Mouse (Mus musculus) olfactory bulb, adult 2 months (tissue): Measurements from ENCODE around the gene Asb16.

ENCODE experiments used
- CTCF ChIP-seq: fragments of 200-500 bp; IDR thresholded peaks from 2 replicates; pipeline ENCODE4 v1.5.1; 2012; ENCODE audit warnings: low read depth, mild to moderate bottlenecking, low read length, moderate library complexity; ENCODE audit not compliant: insufficient read depth
- POLR2A ChIP-seq: fragments of 200-500 bp; IDR thresholded peaks from 2 replicates; pipeline ENCODE4 v1.6.1; 2012; ENCODE audit warnings: mild to moderate bottlenecking, low read depth, low read length, moderate library complexity; ENCODE audit not compliant: insufficient read depth

GRCm38 (mm10) chr11:102249351-102250090 lies 19.0 kb upstream of the Asb16 start:
- TF ChIP-seq CTCF (no peak), POLR2A (no peak)
